Mouse (Mus musculus) brain, embryonic 14.5 days (tissue): Measurements from ENCODE around the gene Ankrd42. TPM values are rescaled to one million over a fixed set of nuclear protein-coding genes. Genes with fewer than 3 reads are reported as not detected.

Experiments used
- DNase-seq: peaks from one replicate; pipeline ENCODE4 v3.0.0-alpha.2; 2011; ENCODE audit warnings: low read depth
- CTCF ChIP-seq: fragments of 200-500 bp; IDR thresholded peaks from 2 replicates; pipeline ENCODE4 v1.5.1; 2012; ENCODE audit warnings: inconsistent platforms, mild to moderate bottlenecking, moderate library complexity, borderline replicate concordance; ENCODE audit not compliant: insufficient read depth, insufficient read length; ENCODE audit errors: extremely low read depth
- POLR2A ChIP-seq: fragments of 200-500 bp; IDR thresholded peaks from 2 replicates; pipeline ENCODE4 v1.6.1; 2012; ENCODE audit warnings: mild to moderate bottlenecking, inconsistent platforms, borderline replicate concordance; ENCODE audit not compliant: poor library complexity, insufficient read depth, insufficient read length, severe bottlenecking; ENCODE audit errors: extremely low read depth
- polyA plus RNA-seq: library from polyadenylated mRNA; depleted of rRNA; stranded (reverse); fragments of >200 nt; gene quantifications from 2 replicates; pipeline ENCODE4 v1.2.3, GENCODE M21; 2012

The Ankrd42 gene
- polyA plus RNA-seq, 1 experiment: 12.0 TPM

DNA sequence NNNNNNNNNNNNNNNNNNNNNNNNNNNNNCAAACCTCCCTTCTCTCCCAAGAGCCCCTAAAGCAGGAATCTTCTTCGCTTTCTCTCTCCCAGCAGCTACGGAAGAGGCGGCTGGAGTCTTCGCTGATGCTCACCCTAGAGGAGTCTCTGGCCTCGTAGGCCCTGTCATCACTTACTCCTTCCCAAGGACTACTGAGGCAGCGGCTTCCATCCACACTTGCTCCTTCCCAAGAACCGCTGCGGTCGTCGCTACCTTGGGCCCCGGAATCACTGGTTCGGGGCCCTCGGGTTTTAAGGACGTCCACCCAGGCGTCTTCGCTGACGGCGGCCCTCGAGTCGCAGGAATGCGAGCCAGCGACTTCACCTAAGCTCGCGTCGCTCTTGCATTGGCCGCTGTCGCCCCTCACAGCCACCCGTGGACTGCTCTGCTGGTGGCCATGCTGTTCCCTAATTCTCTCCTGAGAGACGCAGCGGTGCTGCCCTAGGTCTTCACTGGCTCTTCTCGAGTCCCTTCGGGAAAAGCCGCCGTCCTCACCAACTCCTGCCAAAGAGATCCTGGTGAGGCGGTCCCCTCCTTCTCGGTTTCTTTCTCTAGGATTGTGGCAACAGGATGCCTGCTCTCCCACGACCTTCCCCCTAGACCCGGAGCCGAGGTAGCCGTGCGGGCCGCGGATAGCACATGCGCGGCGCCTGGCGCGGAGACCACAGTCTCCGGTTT is 489 bp downstream of the Ankrd42 start:
- TF ChIP-seq POLR2A: no peak
- TF ChIP-seq CTCF: no peak
- DNase-seq: peak; percentile 2

DNA sequence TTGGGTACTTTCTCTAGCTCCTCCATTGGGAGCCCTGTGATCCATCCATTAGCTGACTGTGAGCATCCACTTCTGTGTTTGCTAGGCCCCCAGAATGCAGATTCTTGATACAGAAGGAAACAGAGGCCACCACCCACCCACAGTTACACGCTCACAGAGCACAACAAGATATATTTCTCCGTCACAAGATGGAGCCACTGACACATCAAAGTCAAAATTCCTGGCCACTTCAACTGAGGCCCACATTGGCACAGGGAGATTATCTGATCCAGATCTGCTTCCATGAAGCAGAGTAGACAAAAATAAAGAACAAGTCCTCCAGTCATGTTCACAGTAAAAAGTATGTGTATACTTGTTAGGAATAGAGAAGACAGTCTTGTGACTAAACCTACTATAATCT is 6.8 kb downstream of the Ankrd42 start:
- peak; percentile 63 for DNase-seq
- TF ChIP-seq CTCF: peak; percentile 48; the same call in 1 of the 2 replicates
- no peak for TF ChIP-seq POLR2A

DNA sequence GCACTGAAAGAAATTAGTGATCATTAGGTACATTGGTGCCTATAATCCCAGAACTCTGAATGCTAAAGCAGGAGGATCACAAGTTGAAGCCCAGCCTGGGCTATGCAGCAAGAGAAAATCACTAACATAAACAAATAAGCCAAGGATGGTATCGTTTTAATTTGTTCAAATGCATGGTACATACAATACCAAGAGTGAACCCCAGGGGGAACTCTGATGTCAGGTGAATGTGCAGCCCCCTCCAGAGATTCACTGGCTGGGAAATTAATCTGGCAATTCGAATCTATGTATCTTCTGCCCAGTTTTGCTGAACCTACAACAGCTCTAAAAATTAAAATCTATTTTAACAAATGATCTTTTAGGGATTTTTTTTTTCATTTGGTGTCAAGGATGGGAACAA is 12.5 kb downstream of the Ankrd42 start:
- peak; percentile 16 for DNase-seq
- no peak for TF ChIP-seq POLR2A
- TF ChIP-seq CTCF: peak; percentile 27; the same call in 1 of the 2 replicates

DNA sequence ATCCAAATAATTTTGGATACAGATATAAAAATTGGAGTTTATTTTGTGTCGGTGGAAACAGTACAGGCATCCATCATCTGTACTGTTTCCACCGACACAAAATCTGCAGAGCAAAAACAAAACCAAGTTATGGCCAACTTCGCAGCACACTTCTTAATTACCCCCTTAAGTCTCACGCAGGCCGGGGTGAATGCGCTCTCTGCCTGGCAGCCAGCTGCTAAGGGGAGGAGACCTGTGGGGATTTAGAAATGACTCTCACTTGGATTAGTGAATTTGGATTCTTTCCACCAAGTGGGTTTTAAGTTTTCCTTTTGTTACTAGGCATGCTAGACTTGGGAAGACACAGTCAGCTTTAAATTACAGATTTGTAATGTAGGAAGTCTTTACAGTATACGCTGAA is 26.1 kb downstream of the Ankrd42 start:
- peak; percentile 62 for DNase-seq
- TF ChIP-seq POLR2A (no peak), CTCF (no peak)

DNA sequence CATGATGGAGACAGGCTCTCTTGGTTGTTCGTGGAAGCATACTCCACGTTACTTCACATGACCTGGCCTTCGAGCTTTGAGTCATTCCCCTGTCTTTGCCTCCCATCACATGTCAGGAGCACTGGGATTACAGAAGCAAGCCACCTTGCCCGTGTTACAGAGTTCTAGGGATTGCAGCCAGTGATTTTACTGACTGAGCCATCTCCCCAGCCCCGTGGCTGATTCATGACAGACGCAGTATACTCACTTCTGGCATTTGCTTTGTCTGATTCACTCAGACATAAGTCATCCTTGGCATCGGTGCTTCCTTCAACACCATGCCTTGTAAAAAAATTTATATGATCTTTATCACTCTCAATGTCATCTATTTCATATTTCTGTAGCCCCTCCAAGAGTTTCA is 32.0 kb downstream of the Ankrd42 start:
- no peak for DNase-seq
- no peak for TF ChIP-seq CTCF
- TF ChIP-seq POLR2A: no peak

DNA sequence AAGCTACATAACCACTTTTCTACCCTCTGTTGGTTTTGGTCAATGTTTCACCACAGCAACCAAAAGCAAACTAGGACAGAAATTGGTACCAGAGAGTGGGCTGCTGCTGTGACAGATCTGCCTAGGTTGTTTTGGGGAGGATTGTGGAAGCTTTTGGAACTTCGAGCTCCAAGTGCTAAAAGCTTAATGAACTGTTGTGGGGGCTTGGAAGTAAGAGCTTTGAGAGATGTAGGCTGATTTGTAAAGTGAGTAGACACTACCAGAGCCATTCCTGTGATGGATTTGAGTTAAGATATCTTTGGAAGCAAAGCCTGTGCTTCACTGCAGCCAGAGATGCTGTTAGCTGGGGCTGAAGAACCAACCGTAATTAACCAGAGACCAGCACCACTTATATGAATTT is 46.1 kb downstream of the Ankrd42 start:
- DNase-seq: no peak
- no peak for TF ChIP-seq CTCF

DNA sequence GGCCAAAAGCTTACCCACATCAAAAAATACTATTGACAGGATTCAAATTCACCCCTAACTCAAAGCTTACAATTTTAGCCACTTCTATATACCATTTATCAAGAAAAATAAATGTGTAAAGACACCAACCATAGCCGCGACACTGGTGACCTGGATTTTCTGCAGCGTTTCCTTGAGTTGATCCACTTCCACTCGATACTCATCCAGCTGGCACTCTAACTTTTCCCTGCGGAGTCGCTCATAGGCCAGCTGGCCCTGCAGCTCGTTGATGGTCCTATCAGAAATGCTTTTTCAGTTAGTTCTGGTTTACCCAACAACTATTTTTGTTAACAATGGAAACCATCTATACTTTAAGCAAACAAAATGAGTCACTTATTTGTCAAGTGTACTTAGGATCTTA is 47.0 kb downstream of the Ankrd42 start:
- TF ChIP-seq CTCF (no peak), POLR2A (no peak)
- DNase-seq: no peak

DNA sequence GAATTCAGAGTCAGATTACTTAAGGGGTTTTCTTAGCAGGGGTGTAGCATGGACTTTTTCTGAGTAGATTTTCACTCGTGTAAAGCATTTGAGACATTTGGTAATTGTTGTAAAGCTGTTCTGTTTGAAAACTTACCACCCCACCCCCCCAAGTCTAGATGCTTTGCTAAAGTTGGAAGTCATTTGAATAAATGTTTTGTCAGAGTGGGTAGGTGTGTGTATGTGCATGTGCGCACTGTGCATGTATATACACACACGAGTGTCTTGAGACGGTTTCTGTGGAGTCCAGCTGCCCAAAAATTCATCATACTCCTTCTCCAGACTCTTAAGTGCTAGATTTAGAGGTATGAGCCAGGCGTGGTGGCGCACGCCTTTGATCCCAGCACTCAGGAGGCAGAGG is 53.4 kb downstream of the Ankrd42 start:
- no peak for TF ChIP-seq CTCF
- no peak for DNase-seq

DNA sequence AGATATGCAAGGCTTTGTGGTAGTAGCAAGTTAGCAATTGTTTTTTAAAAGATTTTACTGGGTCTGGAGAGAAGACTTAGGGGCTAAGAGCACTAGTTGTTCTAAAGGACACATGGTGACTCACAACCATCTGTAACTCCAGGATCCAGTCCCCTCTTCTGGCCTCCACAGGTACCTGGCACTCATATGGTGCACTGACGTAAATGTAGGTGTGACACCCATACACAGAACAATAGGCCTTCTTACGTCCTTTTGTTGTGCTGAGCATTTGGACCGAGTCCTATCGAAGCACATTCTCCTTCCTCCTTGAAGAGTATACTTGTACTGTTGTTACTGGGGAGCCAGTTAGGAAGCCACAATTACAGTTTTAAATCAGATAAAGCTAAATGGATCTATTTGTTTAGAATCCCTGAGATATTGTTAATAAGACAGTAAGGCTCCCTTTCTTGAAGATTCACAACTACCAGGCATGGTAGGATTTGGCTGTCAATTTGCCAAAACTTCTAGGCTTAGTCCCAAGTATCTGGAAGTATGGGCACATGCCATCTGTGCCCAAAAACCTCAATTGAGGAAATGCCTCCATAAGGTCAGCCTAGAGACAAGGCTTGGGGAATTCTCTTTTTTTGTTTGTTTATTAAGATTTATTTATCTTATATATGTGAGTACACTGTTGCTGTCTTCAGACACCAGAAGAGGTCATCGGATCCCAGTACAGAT is 56.3 kb downstream of the Ankrd42 start:
- TF ChIP-seq POLR2A: no peak
- no peak for TF ChIP-seq CTCF
- peak; percentile 53 for DNase-seq

DNA sequence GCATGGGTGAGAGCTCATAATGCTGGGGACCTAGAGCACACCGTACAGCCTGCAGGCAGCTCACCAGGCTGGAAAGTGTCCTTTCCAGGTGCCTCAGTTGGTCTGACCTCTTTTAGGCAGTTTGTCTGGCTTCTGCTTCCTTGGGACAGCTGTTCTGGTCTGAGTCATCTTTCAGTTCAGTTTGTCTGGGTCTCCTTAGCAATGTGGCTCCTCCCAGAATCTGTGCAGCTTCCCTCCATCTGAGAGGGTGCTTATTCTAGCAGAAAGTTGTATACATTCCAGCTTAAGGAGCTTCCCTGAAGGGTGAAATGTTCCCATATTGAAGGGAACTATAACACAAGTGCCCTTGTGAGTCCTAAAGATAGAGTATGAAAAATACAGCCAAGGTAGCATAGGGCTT is 70.2 kb downstream of the Ankrd42 start:
- no peak for DNase-seq
- no peak for TF ChIP-seq POLR2A
- TF ChIP-seq CTCF: no peak

DNA sequence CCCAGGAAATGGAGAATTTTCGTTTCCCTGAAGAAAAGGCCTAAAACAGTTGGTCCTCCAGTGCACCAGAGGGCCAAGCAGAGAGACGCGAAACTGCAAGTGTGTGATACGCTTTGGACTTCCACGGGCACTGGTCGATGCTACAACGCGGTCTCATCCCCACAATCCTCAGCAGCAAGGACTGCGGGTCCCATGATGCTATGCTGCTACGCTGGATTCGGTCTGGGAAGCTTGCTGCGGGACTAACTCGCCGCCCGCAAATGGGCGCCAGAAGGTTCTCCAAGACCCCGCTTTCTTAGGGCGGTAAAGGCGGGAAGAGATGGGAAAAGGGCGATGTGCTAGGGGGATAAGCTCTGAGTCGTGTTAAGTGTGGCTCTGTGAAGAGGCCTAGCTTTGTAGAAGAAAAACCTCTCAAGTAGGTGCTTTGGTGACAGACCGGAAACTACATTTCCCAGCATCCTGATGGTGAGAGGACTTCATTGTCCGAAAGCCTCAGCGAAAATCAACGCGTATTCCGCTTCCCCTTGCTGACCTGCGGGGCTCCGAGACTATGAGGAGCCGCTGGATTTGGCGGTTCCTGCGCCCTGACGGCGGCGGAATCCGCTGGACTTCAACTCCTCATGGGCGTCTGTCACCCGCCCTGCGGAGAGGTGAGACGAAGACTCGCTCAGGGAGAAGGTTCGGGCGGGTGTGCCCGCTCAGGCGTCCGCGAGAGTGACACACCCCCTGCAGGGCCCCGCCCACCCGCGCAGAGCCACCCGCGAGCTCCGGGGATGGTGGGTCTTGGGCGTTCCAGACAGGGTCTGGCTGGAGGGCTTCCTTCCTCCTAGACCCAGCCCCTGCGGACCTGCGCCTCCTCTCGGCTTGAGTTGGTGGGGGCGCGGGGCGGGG is 75.7 kb downstream of the Ankrd42 start, which contains the start of gene Ccdc90b:
Gene Ccdc90b, plus strand, starts transcription at position 164 of the 891 bp plus-strand sequence.
- TF ChIP-seq POLR2A (peak; percentile 56; the same call in 1 of the 2 replicates), CTCF (peak; percentile 67)

DNA sequence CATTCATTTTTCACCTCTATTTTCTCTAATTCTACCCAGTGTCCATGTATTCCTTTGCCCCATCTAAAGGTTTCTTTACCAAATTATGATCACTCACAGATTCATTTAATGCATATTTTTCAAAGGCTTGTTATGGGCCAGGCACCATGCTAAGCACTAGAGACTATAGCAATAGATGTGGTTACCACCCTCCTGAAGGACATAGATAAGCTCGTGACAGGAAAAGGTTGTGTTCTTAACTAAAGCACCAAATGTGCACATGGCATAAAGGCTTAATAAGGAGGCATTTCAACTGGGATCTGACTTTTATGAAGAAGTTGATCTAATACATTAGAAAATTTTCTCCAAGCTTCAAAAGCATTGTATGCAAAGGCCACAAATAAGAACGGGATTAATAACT is 78.2 kb downstream of the Ankrd42 start:
- no peak for TF ChIP-seq CTCF
- TF ChIP-seq POLR2A: no peak
- no peak for DNase-seq

More for the DNA sequence above, 75.7 kb downstream of the Ankrd42 start, which contains the start of gene Ccdc90b:
- DNase-seq: peak; percentile 99

DNA sequence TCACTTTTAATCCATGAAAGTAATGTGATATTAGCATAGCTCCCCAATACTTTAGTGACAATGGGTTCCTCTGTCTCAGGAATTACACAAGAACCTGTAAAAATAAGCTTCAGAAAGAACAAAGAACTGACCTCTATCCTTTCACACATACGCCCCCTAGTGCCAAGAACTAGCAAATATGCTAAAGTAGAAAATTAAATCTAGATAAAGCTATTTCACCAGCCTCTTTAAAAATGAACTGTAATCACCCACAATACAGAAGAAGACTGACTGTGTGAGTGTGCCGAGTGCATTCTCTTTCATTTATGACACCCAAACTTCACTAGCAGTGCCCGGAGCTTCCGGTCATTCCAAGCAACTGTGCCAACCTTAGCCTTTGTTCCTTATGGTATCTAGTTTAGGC is 86.0 kb downstream of the Ankrd42 start:
- DNase-seq: peak; percentile 84
- TF ChIP-seq POLR2A (no peak), CTCF (no peak)
